Mouse (Mus musculus) cerebellum, adult 2 months (tissue): Measurements from ENCODE around the gene Mt2.

ENCODE experiments used
- CTCF ChIP-seq: fragments of 200-500 bp; IDR thresholded peaks from 2 replicates; pipeline ENCODE4 v1.5.1; 2011; ENCODE audit warnings: low read depth, mild to moderate bottlenecking, control low read depth, low read length, moderate library complexity, borderline replicate concordance; ENCODE audit not compliant: insufficient read depth
- POLR2A ChIP-seq: fragments of 200-500 bp; IDR thresholded peaks from 2 replicates; pipeline ENCODE4 v1.6.1; 2011; ENCODE audit warnings: low read length, control low read depth, borderline replicate concordance; ENCODE audit not compliant: insufficient read depth

GRCm38 (mm10) chr8:94122711-94123468 lies 49.6 kb upstream of the Mt2 start:
- TF ChIP-seq POLR2A (no peak), CTCF (no peak)
